Mouse (Mus musculus) embryonic facial prominence, embryonic 14.5 days (tissue): Measurements from ENCODE around the gene Lypd3. TPM values are rescaled to one million over a fixed set of nuclear protein-coding genes. Genes with fewer than 3 reads are reported as not detected.

ENCODE experiments used
- polyA plus RNA-seq: library from polyadenylated mRNA; unstranded; fragments of >200 nt; fragmentation: Nextera tagmentation; extraction: Ambion mirVana; gene quantifications from 2 replicates; pipeline ENCODE4 v1.2.1, GENCODE M21; 2014

The Lypd3 gene
- polyA plus RNA-seq, 1 experiment from 2014 or later = 24.7 TPM

Other genes with a start within 250 kb of the Lypd3 start
- gene Smg9, start 236.9 kb upstream of the Lypd3 start, polyA plus RNA-seq = 17.6 and 19.9 TPM in 2 replicates
- gene Irgc1, start 184.3 kb upstream of the Lypd3 start, polyA plus RNA-seq = 0.16 and 0.36 TPM in 2 replicates
- gene Plaur, start 174.1 kb upstream of the Lypd3 start, polyA plus RNA-seq = 8.0 and 12.2 TPM in 2 replicates
- 2.6 and 2.8 TPM in 2 replicates for gene Cadm4, start 154.5 kb upstream of the Lypd3 start, polyA plus RNA-seq
- 31.3 and 36.6 TPM in 2 replicates for gene Zfp428, start 129.5 kb upstream of the Lypd3 start, polyA plus RNA-seq
- 0.19 and 0.22 TPM in 2 replicates for gene AC161166.1, start 124.1 kb upstream of the Lypd3 start, polyA plus RNA-seq
- gene Irgq, start 105.9 kb upstream of the Lypd3 start, polyA plus RNA-seq = 11.4 and 12.0 TPM in 2 replicates
- 0.34 and 1.5 TPM in 2 replicates for gene Pinlyp, start 90.4 kb upstream of the Lypd3 start, polyA plus RNA-seq
- 88.4 and 97.9 TPM in 2 replicates for gene Xrcc1, start 90.3 kb upstream of the Lypd3 start, polyA plus RNA-seq
- 25.5 and 25.6 TPM in 2 replicates for gene Ethe1, start 49.0 kb upstream of the Lypd3 start, polyA plus RNA-seq
- gene Zfp575, start 48.9 kb upstream of the Lypd3 start, polyA plus RNA-seq = 4.3 and 4.6 TPM in 2 replicates
- 0.43 and 0.60 TPM in 2 replicates for gene Phldb3, start 25.8 kb upstream of the Lypd3 start, polyA plus RNA-seq
- gene Tex101, start 40.1 kb downstream of the Lypd3 start, polyA plus RNA-seq = not detected in 2 replicates
- gene BC049730, start 72.7 kb downstream of the Lypd3 start, polyA plus RNA-seq = not detected in 2 replicates
- gene Gm4763, start 90.4 kb downstream of the Lypd3 start, polyA plus RNA-seq = not detected in 2 replicates
- 0.70 and 0.98 TPM in 2 replicates for gene Cd177, start 123.8 kb downstream of the Lypd3 start, polyA plus RNA-seq
- gene Ceacam10, start 140.7 kb downstream of the Lypd3 start, polyA plus RNA-seq = 0.46 and 0.56 TPM in 2 replicates
- gene Gm9844, start 225.7 kb downstream of the Lypd3 start, polyA plus RNA-seq = 14.7 and 16.4 TPM in 2 replicates
- gene Lypd4, start 233.4 kb downstream of the Lypd3 start, polyA plus RNA-seq = not detected in 2 replicates
- not detected in 2 replicates for gene Dmrtc2, start 233.5 kb downstream of the Lypd3 start, polyA plus RNA-seq
- gene Rps19, start 247.8 kb downstream of the Lypd3 start, polyA plus RNA-seq = 3,017 and 3,062 TPM in 2 replicates